ENCODE assay signal across 8 mouse cellular contexts in genomic region chr7:28466721-28467212, GRCm38 (mm10). TPM values are rescaled to one million over a fixed set of nuclear protein-coding genes. Genes with fewer than 3 reads are reported as not detected.
A peak's percentile ranks its signal among the peaks of the same experiment; 100 is the strongest.
DNase-seq lines count a peak whose midpoint lies in the region; ATAC-seq lines count a peak whose summit lies in the region.

No protein-coding gene starts in this region.

- H3K9ac ChIP-seq in heart, embryonic 16.5 days (ENCODE audit: low read length), result peak overlapping the region; percentile 73
- peak overlapping the region; percentile 78 for H3K9ac ChIP-seq in embryonic facial prominence, embryonic 11.5 days (replicated peaks; ENCODE audit: low read length)
- peak overlapping the region; percentile 70 for H3K9ac ChIP-seq in intestine, embryonic 16.5 days (ENCODE audit: low read depth, low read length)
- H3K9ac ChIP-seq in neural tube, embryonic 11.5 days (ENCODE audit: low read length), result peak overlapping the region; percentile 61

- no peak overlapping the region for H3K27ac ChIP-seq in heart, embryonic 16.5 days (ENCODE audit: low read length)
- no peak overlapping the region for H3K27ac ChIP-seq in embryonic facial prominence, embryonic 11.5 days (replicated peaks; ENCODE audit: low read depth, low read length)
- no peak overlapping the region for H3K27ac ChIP-seq in intestine, embryonic 16.5 days (ENCODE audit: low read length)
- H3K27ac ChIP-seq in neural tube, embryonic 11.5 days (ENCODE audit: low read depth, low read length), result no peak overlapping the region

- 0 out of 2 replicates have a peak, but pooled peaks have one; percentile 29 for ATAC-seq in heart, embryonic 16.5 days (replicated peaks; ENCODE audit: extremely low read depth, insufficient read depth, low FRiP score)
- ATAC-seq in embryonic facial prominence, embryonic 11.5 days (replicated peaks; ENCODE audit: insufficient number of reproducible peaks, low FRiP score, low TSS enrichment, low read depth), result no peak; the same call in 1 of the 2 replicates
- peak; percentile 34 for ATAC-seq in intestine, embryonic 16.5 days
- ATAC-seq in neural tube, embryonic 11.5 days (ENCODE audit: insufficient read depth, low FRiP score, low TSS enrichment), result 0 out of 2 replicates have a peak, but pooled peaks have one; percentile 18
- ATAC-seq in frontal cortex, adult (ENCODE audit: low TSS enrichment), result no peak

- DNase-seq in heart, adult 9 months (ENCODE audit: low spot score in 2 of 2), result no peak
- peak; percentile 31 for DNase-seq in embryonic facial prominence, embryonic 11.5 days (ENCODE audit: low spot score)
- DNase-seq in neural tube, embryonic 11.5 days (ENCODE audit: low spot score), result peak; percentile 43
- DNase-seq in adrenal gland, postnatal 10 days, result no peak
- DNase-seq in urinary bladder, postnatal 14 days (ENCODE audit: low spot score), result no peak

- H3K9me3 ChIP-seq in heart, embryonic 16.5 days (replicated peaks; ENCODE audit: control insufficient read depth, low read length), result no peaks in the 10 kb centered on the region
- H3K9me3 ChIP-seq in embryonic facial prominence, embryonic 11.5 days (replicated peaks; ENCODE audit: control insufficient read depth, low read length), result no peaks in the 10 kb centered on the region
- no peaks in the 10 kb centered on the region for H3K9me3 ChIP-seq in intestine, embryonic 16.5 days (ENCODE audit: control insufficient read depth, low read length)
- no peaks in the 10 kb centered on the region for H3K9me3 ChIP-seq in neural tube, embryonic 11.5 days (ENCODE audit: control insufficient read depth, low read length)

- no peaks in the 10 kb centered on the region for H3K36me3 ChIP-seq in heart, embryonic 16.5 days (ENCODE audit: control insufficient read depth, insufficient read depth)
- peaks cover 3% of the 10 kb centered on the region; the same call in 1 of the 2 replicates for H3K36me3 ChIP-seq in embryonic facial prominence, embryonic 11.5 days (replicated peaks; ENCODE audit: control insufficient read depth, insufficient read depth, low read depth, low read length)
- no peaks in the 10 kb centered on the region for H3K36me3 ChIP-seq in intestine, embryonic 16.5 days (ENCODE audit: control insufficient read depth, insufficient read depth, low read length)
- peaks cover 6% of the 10 kb centered on the region for H3K36me3 ChIP-seq in neural tube, embryonic 11.5 days (ENCODE audit: control insufficient read depth, insufficient read depth, low read length)

- 23% methylated on average over 40 of the region's 40 CpGs for WGBS in heart, embryonic 16.5 days
- 16% methylated on average over 40 of the region's 40 CpGs for WGBS in embryonic facial prominence, embryonic 11.5 days
- 37% methylated on average over 40 of the region's 40 CpGs for WGBS in intestine, embryonic 16.5 days
- whole genome bisulfite sequencing in neural tube, embryonic 11.5 days, result 19% methylated on average over 39 of the region's 40 CpGs

- H3K27me3 ChIP-seq in heart, embryonic 16.5 days (ENCODE audit: control insufficient read depth, insufficient read depth, low read length), result peaks cover 17% of the 10 kb centered on the region
- 0 out of 2 replicates have a peak, but pooled peaks cover 4% of the 10 kb centered on the region for H3K27me3 ChIP-seq in embryonic facial prominence, embryonic 11.5 days (ENCODE audit: control insufficient read depth, insufficient read depth, low read length)
- peaks cover 5% of the 10 kb centered on the region; the same call in 1 of the 2 replicates for H3K27me3 ChIP-seq in intestine, embryonic 16.5 days (replicated peaks; ENCODE audit: control insufficient read depth, insufficient read depth, low read length)
- H3K27me3 ChIP-seq in neural tube, embryonic 11.5 days (ENCODE audit: control insufficient read depth, insufficient read depth, low read length), result peaks cover 7% of the 10 kb centered on the region

- peaks cover 13% of the 10 kb centered on the region for H3K4me1 ChIP-seq in heart, embryonic 16.5 days (ENCODE audit: control insufficient read depth, insufficient read depth, low read length)
- H3K4me1 ChIP-seq in embryonic facial prominence, embryonic 11.5 days (ENCODE audit: control insufficient read depth, insufficient read depth, low read length), result peaks cover 4% of the 10 kb centered on the region; the same call in 1 of the 2 replicates
- H3K4me1 ChIP-seq in intestine, embryonic 16.5 days (ENCODE audit: control insufficient read depth, insufficient read depth, low read length), result peaks cover 12% of the 10 kb centered on the region
- peaks cover 11% of the 10 kb centered on the region; the same call in 1 of the 2 replicates for H3K4me1 ChIP-seq in neural tube, embryonic 11.5 days (ENCODE audit: control insufficient read depth, insufficient read depth, low read length)

- H3K4me3 ChIP-seq in heart, embryonic 16.5 days (ENCODE audit: low read length), result peak overlapping the region; percentile 59
- peak overlapping the region; percentile 48 for H3K4me3 ChIP-seq in embryonic facial prominence, embryonic 11.5 days (ENCODE audit: low read depth, low read length)
- peak overlapping the region; percentile 60 for H3K4me3 ChIP-seq in intestine, embryonic 16.5 days (ENCODE audit: low read length)
- peak overlapping the region; percentile 44 for H3K4me3 ChIP-seq in neural tube, embryonic 11.5 days (ENCODE audit: low read depth, low read length)

- peak overlapping the region; percentile 96 for H3K4me2 ChIP-seq in heart, embryonic 16.5 days (ENCODE audit: low read depth, low read length)
- peak overlapping the region; percentile 89 for H3K4me2 ChIP-seq in embryonic facial prominence, embryonic 11.5 days (ENCODE audit: low read depth, low read length)
- H3K4me2 ChIP-seq in intestine, embryonic 16.5 days (ENCODE audit: low read depth, low read length), result peak overlapping the region; percentile 96
- H3K4me2 ChIP-seq in neural tube, embryonic 11.5 days (ENCODE audit: low read depth), result peak overlapping the region; percentile 80

RNA-seq across cellular contexts. Expression of gene Lrfn1, which starts 15.0 kb away (rescaled TPM):
- 0.72 and 0.80 TPM in 2 replicates for polyA plus RNA-seq in heart, embryonic 16.5 days (2015; fragmentation: Nextera tagmentation; extraction: Ambion mirVana)
- polyA plus RNA-seq in embryonic facial prominence, embryonic 11.5 days (2014; fragmentation: Nextera tagmentation; extraction: Ambion mirVana), result 4.4 and 5.7 TPM in 2 replicates
- 1.1 and 1.3 TPM in 2 replicates for polyA plus RNA-seq in intestine, embryonic 16.5 days (2015; fragmentation: Nextera tagmentation; extraction: Ambion mirVana)
- 7.6 and 9.9 TPM in 2 replicates for polyA plus RNA-seq in neural tube, embryonic 11.5 days (2014; fragmentation: Nextera tagmentation; extraction: Ambion mirVana)
- total RNA-seq in adrenal gland, postnatal 10 days (2021), result 10 to 100 TPM in 1 of 2 experiments, 1 to 10 TPM in 1; 9.2 to 13.0 TPM

RNA-seq across cellular contexts. Expression of gene Gmfg, which starts 29.5 kb away (rescaled TPM):
- 17.9 and 32.7 TPM in 2 replicates for polyA plus RNA-seq in heart, embryonic 16.5 days (2015; fragmentation: Nextera tagmentation; extraction: Ambion mirVana)
- 8.3 and 8.9 TPM in 2 replicates for polyA plus RNA-seq in embryonic facial prominence, embryonic 11.5 days (2014; fragmentation: Nextera tagmentation; extraction: Ambion mirVana)
- polyA plus RNA-seq in intestine, embryonic 16.5 days (2015; fragmentation: Nextera tagmentation; extraction: Ambion mirVana), result 17.8 and 19.4 TPM in 2 replicates
- polyA plus RNA-seq in neural tube, embryonic 11.5 days (2014; fragmentation: Nextera tagmentation; extraction: Ambion mirVana), result 6.5 and 7.4 TPM in 2 replicates
- total RNA-seq in adrenal gland, postnatal 10 days (2021), result 10 to 100 TPM; 23.3 to 24.7 TPM

RNA-seq across cellular contexts. Expression of gene Ifnl2, which starts 43.5 kb away (rescaled TPM):
- polyA plus RNA-seq in heart, embryonic 16.5 days (2015; fragmentation: Nextera tagmentation; extraction: Ambion mirVana), result not detected in 2 replicates
- not detected in 2 replicates for polyA plus RNA-seq in embryonic facial prominence, embryonic 11.5 days (2014; fragmentation: Nextera tagmentation; extraction: Ambion mirVana)
- polyA plus RNA-seq in intestine, embryonic 16.5 days (2015; fragmentation: Nextera tagmentation; extraction: Ambion mirVana), result not detected in 2 replicates
- polyA plus RNA-seq in neural tube, embryonic 11.5 days (2014; fragmentation: Nextera tagmentation; extraction: Ambion mirVana), result not detected in 2 replicates
- not detected for total RNA-seq in adrenal gland, postnatal 10 days (2021)

RNA-seq across cellular contexts. Expression of gene Ifnl3, which starts 55.9 kb away (rescaled TPM):
- not detected in 2 replicates for polyA plus RNA-seq in heart, embryonic 16.5 days (2015; fragmentation: Nextera tagmentation; extraction: Ambion mirVana)
- not detected in 2 replicates for polyA plus RNA-seq in embryonic facial prominence, embryonic 11.5 days (2014; fragmentation: Nextera tagmentation; extraction: Ambion mirVana)
- polyA plus RNA-seq in intestine, embryonic 16.5 days (2015; fragmentation: Nextera tagmentation; extraction: Ambion mirVana), result not detected in 2 replicates
- polyA plus RNA-seq in neural tube, embryonic 11.5 days (2014; fragmentation: Nextera tagmentation; extraction: Ambion mirVana), result not detected in 2 replicates
- not detected for total RNA-seq in adrenal gland, postnatal 10 days (2021)

Comparison
In these comparisons a context has a peak if more than half of its experiments do, and no peak if none do; other contexts are left out.
1. ATAC-seq: peak in heart, embryonic 16.5 days (single experiment), intestine, embryonic 16.5 days (single experiment) and neural tube, embryonic 11.5 days (single experiment); none in embryonic facial prominence, embryonic 11.5 days (single experiment) and frontal cortex, adult (single experiment).
2. DNase-seq: peak in embryonic facial prominence, embryonic 11.5 days (single experiment) and neural tube, embryonic 11.5 days (single experiment); none in heart, adult 9 months (0 of 2), adrenal gland, postnatal 10 days (single experiment) and urinary bladder, postnatal 14 days (single experiment).
3. Peak in every context shown above with its lines, with median percentiles within 50 percentile points of each other: H3K4me2 ChIP-seq, H3K4me3 ChIP-seq and H3K9ac ChIP-seq.